Mouse (Mus musculus): ENCODE data around the gene Nfkbib. TPM values are rescaled to one million over a fixed set of nuclear protein-coding genes. Genes with fewer than 3 reads are reported as not detected.

Gene Nfkbib
- total RNA-seq, 2 experiments from 2014 or later = 34.8 to 36.8 TPM

- DNase-seq (ENCODE audit: extremely low spot score in 1 of 2, low spot score in 2 of 2) = no peak
- peak overlapping the region; percentile 69 for H3K27ac ChIP-seq
These were observed 13.9 kb upstream of the Nfkbib start for GRCm38 (mm10) chr7:28781261-28781663.

GRCm38 (mm10) chr7:28780857-28781256 is 13.5 kb upstream of the Nfkbib start:
- intact Hi-C loops (cut with DNase I) = loop anchor here (1.0 kb wide), 1 partner anchor 86 kb away; no protein-coding TSS in a partner anchor
- Histone ChIP-seq H3K27ac (peak overlapping the region; percentile 69), H3K4me3 (no peak overlapping the region)
- no peak for TF ChIP-seq CTCF (IDR thresholded peaks at IDR 0.05)
- no peak for DNase-seq (ENCODE audit: extremely low spot score in 1 of 2, low spot score in 2 of 2)

More at GRCm38 (mm10) chr7:28781261-28781663, 13.9 kb upstream of the Nfkbib start:
- intact Hi-C loops (cut with DNase I) = no loop called here
- TF ChIP-seq CTCF (IDR thresholded peaks at IDR 0.05) = no peak
- H3K4me3 ChIP-seq = no peak overlapping the region

- peak; percentile 78 for TF ChIP-seq CTCF (IDR thresholded peaks at IDR 0.05)
- DNase-seq (ENCODE audit: extremely low spot score in 1 of 2, low spot score in 2 of 2) = peak; percentile 81 to 90
- Histone ChIP-seq H3K27ac (peak overlapping the region; percentile 69), H3K4me3 (no peak overlapping the region)
- intact Hi-C loops (cut with DNase I) = loop anchor here (1.0 kb wide), 1 partner anchor 87 kb away; no protein-coding TSS in a partner anchor
These were observed 12.9 kb upstream of the Nfkbib start for GRCm38 (mm10) chr7:28780067-28780658.

- intact Hi-C loops (cut with DNase I) = loop anchor here (5.0 kb wide), 1 partner anchor 258 kb away; no protein-coding TSS in a partner anchor
- Histone ChIP-seq H3K4me3 (no peak overlapping the region), H3K27ac (no peak overlapping the region)
- TF ChIP-seq CTCF (IDR thresholded peaks at IDR 0.05) = no peak
- no peak for DNase-seq (ENCODE audit: extremely low spot score in 1 of 2, low spot score in 2 of 2)
These were observed 11.5 kb upstream of the Nfkbib start for GRCm38 (mm10) chr7:28778825-28779224.

- TF ChIP-seq CTCF (IDR thresholded peaks at IDR 0.05) = no peak
- intact Hi-C loops (cut with DNase I) = loop anchor here (5.0 kb wide), 1 partner anchor 262 kb away; no protein-coding TSS in a partner anchor
- no peak overlapping the region for H3K4me3 ChIP-seq
- no peak overlapping the region for H3K27ac ChIP-seq
- no peak for DNase-seq (ENCODE audit: extremely low spot score in 1 of 2, low spot score in 2 of 2)
These were observed 7.8 kb upstream of the Nfkbib start for GRCm38 (mm10) chr7:28775129-28775528.

- intact Hi-C loops (cut with DNase I) = no loop called here
- TF ChIP-seq CTCF (IDR thresholded peaks at IDR 0.05) = no peak
- no peak for DNase-seq (ENCODE audit: extremely low spot score in 1 of 2, low spot score in 2 of 2)
- H3K27ac ChIP-seq = no peak overlapping the region
- H3K4me3 ChIP-seq = no peak overlapping the region
These were observed 6.9 kb upstream of the Nfkbib start for GRCm38 (mm10) chr7:28774164-28774563.

- intact Hi-C loops (cut with DNase I) = no loop called here
- H3K27ac ChIP-seq = no peak overlapping the region
These were observed 5.9 kb upstream of the Nfkbib start for GRCm38 (mm10) chr7:28773163-28773562.

GRCm38 (mm10) chr7:28771867-28772266 is 4.6 kb upstream of the Nfkbib start:
- no peak for TF ChIP-seq CTCF (IDR thresholded peaks at IDR 0.05)
- no peak for DNase-seq (ENCODE audit: extremely low spot score in 1 of 2, low spot score in 2 of 2)
- intact Hi-C loops (cut with DNase I) = no loop called here
- Histone ChIP-seq H3K4me3 (no peak overlapping the region), H3K27ac (no peak overlapping the region)

More at GRCm38 (mm10) chr7:28773163-28773562, 5.9 kb upstream of the Nfkbib start:
- no peak for DNase-seq (ENCODE audit: extremely low spot score in 1 of 2, low spot score in 2 of 2)
- H3K4me3 ChIP-seq = no peak overlapping the region
- no peak for TF ChIP-seq CTCF (IDR thresholded peaks at IDR 0.05)

- Histone ChIP-seq H3K4me3 (no peak overlapping the region), H3K27ac (no peak overlapping the region)
- TF ChIP-seq CTCF (IDR thresholded peaks at IDR 0.05) = no peak
- intact Hi-C loops (cut with DNase I) = no loop called here
- no peak for DNase-seq (ENCODE audit: extremely low spot score in 1 of 2, low spot score in 2 of 2)
These were observed 3.0 kb upstream of the Nfkbib start for GRCm38 (mm10) chr7:28770309-28770708.

- intact Hi-C loops (cut with DNase I) = no loop called here
- no peak overlapping the region for H3K27ac ChIP-seq
- DNase-seq (ENCODE audit: extremely low spot score in 1 of 2, low spot score in 2 of 2) = no peak
- H3K4me3 ChIP-seq = no peak overlapping the region
- no peak for TF ChIP-seq CTCF (IDR thresholded peaks at IDR 0.05)
These were observed 2.2 kb upstream of the Nfkbib start for GRCm38 (mm10) chr7:28769414-28769958.

- DNase-seq (ENCODE audit: extremely low spot score in 1 of 2, low spot score in 2 of 2) = no peak
- H3K4me3 ChIP-seq = peak overlapping the region; percentile 75
- peak overlapping the region; percentile 83 for H3K27ac ChIP-seq
- intact Hi-C loops (cut with DNase I) = no loop called here
- no peak for TF ChIP-seq CTCF (IDR thresholded peaks at IDR 0.05)
These were observed 402 bp downstream of the Nfkbib start for GRCm38 (mm10) chr7:28766910-28767309.

GRCm38 (mm10) chr7:28766173-28766879 is 986 bp downstream of the Nfkbib start, which contains the start of gene Sirt2:
Gene Sirt2 (plus strand): TSS chr7:28766735.
- DNase-seq (ENCODE audit: extremely low spot score in 1 of 2, low spot score in 2 of 2) = peak; percentile 94 to 97
- Histone ChIP-seq H3K27ac (peak within 1 kb of the TSS; percentile 94), H3K4me3 (peak within 1 kb of the TSS; percentile 75)
- no peak; the same call in 1 of the 2 replicates for TF ChIP-seq CTCF (IDR thresholded peaks at IDR 0.05)
- intact Hi-C loops (cut with DNase I) = no loop called here
